Mouse (Mus musculus): ENCODE results near the gene Gmpr2.
A peak's percentile ranks its signal among the peaks of the same experiment; 100 is the strongest.

The Gmpr2 gene

GRCm38 (mm10) chr14:55671833-55672740 lies at the start of gene Gmpr2, which contains the start of gene Nedd8:
TSS of gene Gmpr2 (plus strand) at chr14:55671941.
TSS of gene Nedd8 (minus strand) at chr14:55672124.
- peak; percentile 97 for DNase-seq

GRCm38 (mm10) chr14:55628077-55628827 lies 43.5 kb upstream of the Gmpr2 start:
- no peak for DNase-seq

- no peak for DNase-seq
Measured at GRCm38 (mm10) chr14:55629312-55629711, 42.4 kb upstream of the Gmpr2 start.

GRCm38 (mm10) chr14:55634874-55635522 lies 36.7 kb upstream of the Gmpr2 start:
- DNase-seq: no peak

GRCm38 (mm10) chr14:55635523-55636007 lies 36.2 kb upstream of the Gmpr2 start, which contains the start of gene Ipo4:
TSS of gene Ipo4 (minus strand) at chr14:55635957.
- peak; percentile 92 for DNase-seq

- no peak for DNase-seq
Measured at GRCm38 (mm10) chr14:55637795-55638194, 33.9 kb upstream of the Gmpr2 start, which contains the start of gene Gm49378. TSS of gene Gm49378 (minus strand) at chr14:55637895.

- no peak for DNase-seq
Measured at GRCm38 (mm10) chr14:55640816-55641215, 30.9 kb upstream of the Gmpr2 start.

GRCm38 (mm10) chr14:55641291-55641690 lies 30.4 kb upstream of the Gmpr2 start:
- no peak for DNase-seq

- DNase-seq: no peak
Measured at GRCm38 (mm10) chr14:55642679-55643059, 29.1 kb upstream of the Gmpr2 start.

GRCm38 (mm10) chr14:55643060-55643907 lies 28.5 kb upstream of the Gmpr2 start, which contains the start of gene Tm9sf1:
TSS of gene Tm9sf1 (minus strand) at chr14:55643806.
- peak; percentile 87 for DNase-seq

GRCm38 (mm10) chr14:55644261-55644888 lies 27.4 kb upstream of the Gmpr2 start:
- DNase-seq: no peak

GRCm38 (mm10) chr14:55649884-55650283 lies 21.9 kb upstream of the Gmpr2 start, which contains the start of gene Tssk4:
TSS of gene Tssk4 (plus strand) at chr14:55650184.
- DNase-seq: no peak

GRCm38 (mm10) chr14:55651528-55651927 lies 20.2 kb upstream of the Gmpr2 start:
- no peak for DNase-seq

- DNase-seq: no peak
Measured at GRCm38 (mm10) chr14:55656935-55657334, 14.8 kb upstream of the Gmpr2 start.

- no peak for DNase-seq
Measured at GRCm38 (mm10) chr14:55658011-55658410, 13.7 kb upstream of the Gmpr2 start.

- peak; percentile 82 for DNase-seq
Measured at GRCm38 (mm10) chr14:55659960-55660573, 11.7 kb upstream of the Gmpr2 start, which contains the start of gene Mdp1. TSS of gene Mdp1 (minus strand) at chr14:55660508.

- DNase-seq: no peak
Measured at GRCm38 (mm10) chr14:55660636-55661035, 11.1 kb upstream of the Gmpr2 start.

- DNase-seq: no peak
Measured at GRCm38 (mm10) chr14:55671486-55671832, 282 bp upstream of the Gmpr2 start.

GRCm38 (mm10) chr14:55672741-55673060 lies 960 bp downstream of the Gmpr2 start:
- DNase-seq: no peak

GRCm38 (mm10) chr14:55677615-55678014 lies 5.9 kb downstream of the Gmpr2 start:
- DNase-seq: peak; percentile 26

All from layer of hippocampus, adult 9-11 months (tissue).